Mouse (Mus musculus): ENCODE results near the gene Usp36. TPM values are rescaled to one million over a fixed set of nuclear protein-coding genes. Genes with fewer than 3 reads are reported as not detected.

Gene Usp36
- polyA plus RNA-seq, 1 experiment from 2014 or later, result 14.8 TPM

- Histone ChIP-seq H3K9ac (peak within 1 kb of the TSS; percentile 93), H3K4me2 (peak within 1 kb of the TSS; percentile 81), H3K27me3 (replicated peaks) (no peaks in the 10 kb centered on the region), H3K36me3 (no peaks in the 10 kb centered on the region), H3K27ac (ENCODE audit: poor library complexity, severe bottlenecking) (peak within 1 kb of the TSS; percentile 88), H3K9me3 (replicated peaks) (no peaks in the 10 kb centered on the region), H3K4me1 (replicated peaks) (peaks cover 26% of the 10 kb centered on the region), H3K4me3 (peak within 1 kb of the TSS; percentile 86)
- ATAC-seq (ENCODE audit: insufficient number of reproducible peaks, low FRiP score), result peak; percentile 97
- WGBS, result under 1% methylated on average over 86 of the region's 86 CpGs
Measured at GRCm38 (mm10) chr11:118248150-118249011, 41.7 kb downstream of the Usp36 start, which contains the start of gene Cyth1. Gene Cyth1 (minus strand): TSS chr11:118248592.

GRCm38 (mm10) chr11:118247359-118248095 lies 42.5 kb downstream of the Usp36 start:
- Histone ChIP-seq H3K27ac (ENCODE audit: poor library complexity, severe bottlenecking) (peak overlapping the region; percentile 87), H3K4me3 (peak overlapping the region; percentile 86), H3K9me3 (replicated peaks) (no peaks in the 10 kb centered on the region), H3K36me3 (no peaks in the 10 kb centered on the region), H3K4me2 (peak overlapping the region; percentile 81), H3K4me1 (replicated peaks) (peaks cover 29% of the 10 kb centered on the region), H3K9ac (peak overlapping the region; percentile 93), H3K27me3 (replicated peaks) (no peaks in the 10 kb centered on the region)
- 0 out of 2 replicates have a peak, but pooled peaks have one; percentile 2 for ATAC-seq (ENCODE audit: insufficient number of reproducible peaks, low FRiP score)
- WGBS, result 1% methylated on average over 43 of the region's 43 CpGs

DNA sequence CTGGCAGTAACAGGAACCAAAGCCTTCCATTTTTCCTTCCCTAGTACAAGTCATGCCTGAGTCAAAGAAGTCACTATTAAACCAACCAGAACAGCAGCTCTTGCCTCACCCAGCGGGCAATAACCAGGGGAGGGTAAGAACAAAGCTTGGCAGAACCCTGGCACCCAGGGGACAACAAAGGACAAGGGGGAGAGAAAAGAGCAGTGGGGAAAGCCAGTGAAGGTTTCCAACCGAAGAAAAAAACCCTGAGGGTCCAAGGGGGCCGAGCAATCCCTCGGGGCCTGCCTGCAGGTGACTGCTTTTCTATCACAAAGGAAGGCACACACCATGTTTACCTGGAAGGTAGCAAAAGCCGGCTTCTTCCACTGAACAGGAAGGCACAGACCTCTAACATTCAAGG lies 43.3 kb downstream of the Usp36 start:
- H3K4me1 ChIP-seq (replicated peaks), result peaks cover 34% of the 10 kb centered on the region
- peak overlapping the region; percentile 93 for H3K9ac ChIP-seq
- H3K9me3 ChIP-seq (replicated peaks), result no peaks in the 10 kb centered on the region
- no peaks in the 10 kb centered on the region for H3K36me3 ChIP-seq
- H3K4me2 ChIP-seq, result peak overlapping the region; percentile 81
- ATAC-seq (ENCODE audit: insufficient number of reproducible peaks, low FRiP score), result no peak
- H3K27me3 ChIP-seq (replicated peaks), result no peaks in the 10 kb centered on the region
- WGBS, result 68% methylated on average over 5 of the region's 5 CpGs
- peak overlapping the region; percentile 87 for H3K27ac ChIP-seq (ENCODE audit: poor library complexity, severe bottlenecking)
- H3K4me3 ChIP-seq, result peak overlapping the region; percentile 86

DNA sequence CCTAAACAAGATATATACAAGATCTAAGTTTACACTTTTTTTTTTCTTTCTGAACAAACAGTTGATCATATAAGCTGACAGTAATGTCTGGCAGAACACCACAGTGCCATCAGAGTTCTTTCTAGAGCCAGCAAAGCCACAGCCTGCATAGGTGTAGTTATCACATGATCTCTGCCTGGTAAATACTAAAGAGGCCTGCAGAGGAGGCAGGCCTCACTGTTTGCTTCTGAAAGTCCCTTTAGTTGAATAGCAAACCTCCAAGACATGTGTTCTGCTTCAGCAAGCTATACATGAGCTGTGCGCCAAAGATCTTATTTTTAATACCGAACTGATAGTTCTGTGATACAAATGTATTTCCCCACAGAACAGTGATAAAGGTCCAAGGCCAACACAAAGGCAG lies 44.9 kb downstream of the Usp36 start:
- peaks cover 44% of the 10 kb centered on the region for H3K4me1 ChIP-seq (replicated peaks)
- H3K27ac ChIP-seq (ENCODE audit: poor library complexity, severe bottlenecking), result no peak overlapping the region
- no peak overlapping the region for H3K9ac ChIP-seq

DNA sequence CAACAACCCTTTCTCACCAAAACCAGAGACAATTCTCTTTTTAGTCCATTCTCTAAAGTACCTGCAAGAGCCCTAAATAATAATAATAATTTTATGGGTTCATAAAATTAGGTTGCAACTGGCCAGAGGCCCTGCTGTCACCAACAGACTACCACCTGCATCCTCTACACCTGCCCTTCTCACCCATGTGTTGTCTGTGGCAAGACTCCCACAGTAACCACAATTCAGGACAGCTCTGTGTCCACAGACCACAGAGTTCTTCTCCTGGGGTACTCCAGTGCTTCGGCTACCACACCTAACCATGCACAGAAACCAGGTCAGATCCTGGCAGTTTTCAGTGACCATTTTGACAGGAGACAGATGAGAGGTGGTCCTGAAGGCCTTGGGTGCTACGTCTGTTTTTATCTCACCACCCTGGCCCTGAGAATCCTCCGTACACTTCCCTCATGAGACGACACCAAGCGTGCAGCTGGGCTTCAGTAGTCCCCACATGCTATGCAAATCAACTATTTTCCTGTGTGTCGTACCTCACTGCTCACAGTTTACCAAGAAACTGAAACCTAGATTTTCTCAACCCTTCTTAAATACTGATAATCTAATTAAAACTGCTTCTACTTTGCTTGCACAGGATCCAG lies 46.3 kb downstream of the Usp36 start:
- Histone ChIP-seq H3K27me3 (replicated peaks) (no peaks in the 10 kb centered on the region), H3K4me2 (no peak overlapping the region), H3K27ac (ENCODE audit: poor library complexity, severe bottlenecking) (no peak overlapping the region), H3K36me3 (no peaks in the 10 kb centered on the region), H3K4me3 (no peak overlapping the region), H3K9me3 (replicated peaks) (no peaks in the 10 kb centered on the region), H3K9ac (no peak overlapping the region), H3K4me1 (replicated peaks) (peaks cover 48% of the 10 kb centered on the region)
- 76% methylated on average over 6 of the region's 6 CpGs for WGBS
- ATAC-seq (ENCODE audit: insufficient number of reproducible peaks, low FRiP score), result no peak

More for the DNA sequence above, 44.9 kb downstream of the Usp36 start:
- Histone ChIP-seq H3K36me3 (no peaks in the 10 kb centered on the region), H3K4me3 (no peak overlapping the region), H3K4me2 (no peak overlapping the region), H3K27me3 (replicated peaks) (no peaks in the 10 kb centered on the region), H3K9me3 (replicated peaks) (no peaks in the 10 kb centered on the region)
- WGBS, result 88% methylated on average over 2 of the region's 2 CpGs
- no peak for ATAC-seq (ENCODE audit: insufficient number of reproducible peaks, low FRiP score)

- 69% methylated on average over 4 of the region's 4 CpGs for WGBS
- H3K9me3 ChIP-seq (replicated peaks), result no peaks in the 10 kb centered on the region
- peaks cover 61% of the 10 kb centered on the region for H3K4me1 ChIP-seq (replicated peaks)
- ATAC-seq (ENCODE audit: insufficient number of reproducible peaks, low FRiP score), result no peak
- H3K4me2 ChIP-seq, result no peak overlapping the region
- H3K9ac ChIP-seq, result no peak overlapping the region
- no peaks in the 10 kb centered on the region for H3K36me3 ChIP-seq
- H3K27ac ChIP-seq (ENCODE audit: poor library complexity, severe bottlenecking), result no peak overlapping the region
- H3K4me3 ChIP-seq, result no peak overlapping the region
- H3K27me3 ChIP-seq (replicated peaks), result no peaks in the 10 kb centered on the region
Measured at GRCm38 (mm10) chr11:118242506-118242905, 47.5 kb downstream of the Usp36 start.

- Histone ChIP-seq H3K27ac (ENCODE audit: poor library complexity, severe bottlenecking) (peak overlapping the region; percentile 39; the same call in 1 of the 2 replicates), H3K4me3 (no peak overlapping the region), H3K27me3 (replicated peaks) (no peaks in the 10 kb centered on the region), H3K4me2 (no peak overlapping the region), H3K9me3 (replicated peaks) (no peaks in the 10 kb centered on the region), H3K4me1 (replicated peaks) (peaks cover 63% of the 10 kb centered on the region), H3K9ac (peak overlapping the region; percentile 29; the same call in 1 of the 2 replicates), H3K36me3 (no peaks in the 10 kb centered on the region)
- ATAC-seq (ENCODE audit: insufficient number of reproducible peaks, low FRiP score), result no peak
- WGBS, result 71% methylated on average over 4 of the region's 4 CpGs
Measured at GRCm38 (mm10) chr11:118240388-118240787, 49.7 kb downstream of the Usp36 start.

DNA sequence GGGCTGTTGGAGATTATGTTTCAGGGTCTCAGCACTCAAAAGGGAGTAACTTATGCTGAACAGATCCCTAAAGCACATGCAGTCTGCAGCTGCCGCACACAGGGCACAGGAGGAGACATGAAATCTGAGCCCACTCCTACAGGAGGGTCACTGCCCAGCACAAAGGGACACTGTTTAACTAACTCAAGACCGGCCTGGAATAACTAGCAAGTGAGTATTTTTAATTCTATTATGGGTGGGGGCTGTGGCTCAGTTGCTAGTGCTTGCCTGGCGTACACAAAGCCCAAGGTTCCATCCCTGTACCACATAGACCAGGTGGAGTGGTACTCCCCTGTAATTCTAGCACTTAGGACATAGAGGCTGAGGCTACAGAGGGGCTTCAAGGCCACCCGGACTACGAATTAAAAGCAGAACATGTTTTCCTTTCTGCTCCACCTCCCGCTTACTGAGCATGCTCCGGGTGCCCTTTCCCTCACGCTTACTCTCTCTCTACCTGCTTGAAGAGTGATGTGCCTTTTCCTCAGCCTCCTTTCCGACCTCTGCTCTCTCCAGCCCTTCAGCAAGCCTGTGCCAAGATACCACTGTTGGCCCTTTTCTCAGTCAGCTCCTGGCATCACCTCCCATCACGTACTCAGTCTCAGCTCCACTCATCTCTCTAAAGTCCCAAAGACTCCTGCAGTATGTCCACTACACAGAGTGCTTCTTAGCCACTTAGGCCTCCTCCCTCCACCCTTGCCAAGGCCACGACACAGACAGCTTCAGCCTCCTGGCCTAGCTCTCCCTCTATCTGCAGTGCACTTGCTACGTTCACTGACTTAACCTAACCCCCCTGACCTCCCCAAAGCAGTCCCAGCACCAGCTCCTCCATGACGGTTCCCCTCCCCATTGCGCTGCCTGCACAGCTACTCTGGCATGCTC lies 50.5 kb downstream of the Usp36 start:
- H3K4me1 ChIP-seq (replicated peaks), result peaks cover 66% of the 10 kb centered on the region
- H3K9ac ChIP-seq, result no peak overlapping the region
- no peak for ATAC-seq (ENCODE audit: insufficient number of reproducible peaks, low FRiP score)
- H3K27me3 ChIP-seq (replicated peaks), result no peaks in the 10 kb centered on the region
- no peaks in the 10 kb centered on the region for H3K36me3 ChIP-seq
- H3K4me3 ChIP-seq, result no peak overlapping the region
- H3K27ac ChIP-seq (ENCODE audit: poor library complexity, severe bottlenecking), result peak overlapping the region; percentile 39; the same call in 1 of the 2 replicates
- peak overlapping the region; percentile 32 for H3K4me2 ChIP-seq
- H3K9me3 ChIP-seq (replicated peaks), result no peaks in the 10 kb centered on the region
- 53% methylated on average over 14 of the region's 14 CpGs for WGBS

DNA sequence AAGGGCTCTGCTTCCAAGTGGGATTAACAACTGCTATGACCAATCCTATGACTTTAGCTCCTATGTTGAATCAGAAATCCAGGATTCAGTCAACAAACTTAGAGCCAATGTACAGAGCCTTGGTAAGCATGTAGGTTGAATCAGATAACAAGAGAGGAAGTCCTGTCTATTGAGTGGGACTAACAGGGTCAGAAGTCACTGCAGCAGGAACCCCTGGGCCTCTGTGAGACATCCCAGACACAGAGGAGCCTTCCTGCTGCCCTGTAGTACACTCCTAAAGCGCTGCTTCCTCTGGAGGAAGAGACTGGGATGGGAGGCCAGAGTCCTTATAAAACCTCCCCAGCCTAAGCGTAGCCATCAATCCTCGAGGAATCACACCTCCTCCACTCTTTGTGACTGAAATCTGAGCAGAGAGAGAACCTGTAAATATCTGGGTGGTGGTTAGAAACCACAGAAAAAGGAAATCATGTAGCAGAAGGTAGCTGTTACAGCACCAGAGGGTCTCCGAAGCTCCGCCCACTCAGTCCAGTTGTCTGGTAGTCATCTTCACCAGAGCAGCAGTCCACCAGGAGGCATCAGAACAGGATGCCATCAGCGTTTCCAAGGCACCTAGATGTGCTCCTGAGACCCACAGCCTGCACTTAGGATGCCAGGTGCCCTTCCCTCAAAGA lies 53.4 kb downstream of the Usp36 start:
- Histone ChIP-seq H3K4me3 (no peak overlapping the region), H3K36me3 (no peaks in the 10 kb centered on the region), H3K9ac (no peak overlapping the region), H3K4me2 (no peak overlapping the region), H3K9me3 (replicated peaks) (no peaks in the 10 kb centered on the region), H3K27ac (ENCODE audit: poor library complexity, severe bottlenecking) (peak overlapping the region; percentile 64), H3K27me3 (replicated peaks) (no peaks in the 10 kb centered on the region), H3K4me1 (replicated peaks) (peaks cover 66% of the 10 kb centered on the region)
- 42% methylated on average over 6 of the region's 6 CpGs for WGBS
- peak; percentile 56; the same call in 1 of the 2 replicates for ATAC-seq (ENCODE audit: insufficient number of reproducible peaks, low FRiP score)

DNA sequence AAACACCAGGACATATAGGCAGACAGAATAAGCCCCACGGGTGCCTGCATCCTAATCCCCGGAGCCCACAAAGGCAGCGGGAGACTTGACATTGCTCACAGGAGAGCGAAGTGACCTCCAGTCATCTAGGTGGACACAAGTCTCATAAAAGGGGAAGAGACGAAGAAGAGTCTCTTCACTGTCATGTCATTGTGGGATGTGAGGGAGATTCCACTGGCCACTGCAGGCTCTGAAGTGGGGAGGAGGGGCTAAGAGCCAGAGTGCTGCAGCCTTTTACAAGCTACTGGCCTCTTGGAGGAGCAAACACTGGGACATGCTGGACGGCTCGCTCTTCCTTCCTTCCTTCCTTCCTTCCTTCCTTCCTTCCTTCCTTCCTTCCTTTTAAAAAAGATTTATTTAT lies 55.1 kb downstream of the Usp36 start:
- 0 out of 2 replicates have a peak overlapping the region, but pooled peaks have one; percentile 7 for H3K27ac ChIP-seq (ENCODE audit: poor library complexity, severe bottlenecking)
- no peak for ATAC-seq (ENCODE audit: insufficient number of reproducible peaks, low FRiP score)
- WGBS, result 62% methylated on average over 7 of the region's 7 CpGs

More for the DNA sequence above, 55.1 kb downstream of the Usp36 start:
- Histone ChIP-seq H3K36me3 (no peaks in the 10 kb centered on the region), H3K9me3 (replicated peaks) (no peaks in the 10 kb centered on the region), H3K27me3 (replicated peaks) (no peaks in the 10 kb centered on the region), H3K4me3 (no peak overlapping the region), H3K4me2 (no peak overlapping the region), H3K9ac (no peak overlapping the region), H3K4me1 (replicated peaks) (peaks cover 66% of the 10 kb centered on the region)

Measured in heart, embryonic 12.5 days (tissue).